Mouse (Mus musculus): ENCODE results near the gene Soat2.
A peak's percentile ranks its signal among the peaks of the same experiment; 100 is the strongest.

Soat2 gene

DNA sequence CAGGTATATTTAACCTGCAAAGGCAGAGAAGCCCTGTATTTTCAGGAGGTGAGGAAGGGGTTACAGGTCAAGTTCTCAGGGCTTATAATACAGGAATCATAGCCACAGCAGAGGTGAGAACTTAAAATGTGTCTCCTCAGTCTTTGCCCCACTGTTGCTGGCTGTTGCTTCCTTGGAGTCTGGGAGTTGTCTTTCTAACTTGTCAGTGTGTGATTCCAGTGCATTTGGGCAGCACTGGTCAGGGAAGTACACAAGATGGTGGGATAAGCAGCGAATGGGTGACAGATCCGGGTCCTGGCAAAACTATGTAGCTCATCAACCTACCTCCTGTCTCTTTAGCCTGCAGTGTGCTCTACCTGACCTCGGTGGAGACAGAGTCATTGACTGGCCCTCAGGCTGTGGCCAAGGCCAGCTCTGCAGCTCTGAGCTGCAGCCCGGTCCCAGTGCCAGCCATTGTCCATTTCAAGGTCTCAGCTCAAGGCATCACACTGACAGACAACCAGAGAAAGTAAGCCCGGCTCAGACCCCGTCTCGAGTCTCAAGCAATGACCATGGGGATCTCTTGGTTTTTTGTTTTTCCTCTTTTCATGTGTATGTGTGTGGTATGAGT, 35.6 kb upstream of the Soat2 start:
- peak in 1 of 2 experiments; percentile 7 for DNase-seq

DNA sequence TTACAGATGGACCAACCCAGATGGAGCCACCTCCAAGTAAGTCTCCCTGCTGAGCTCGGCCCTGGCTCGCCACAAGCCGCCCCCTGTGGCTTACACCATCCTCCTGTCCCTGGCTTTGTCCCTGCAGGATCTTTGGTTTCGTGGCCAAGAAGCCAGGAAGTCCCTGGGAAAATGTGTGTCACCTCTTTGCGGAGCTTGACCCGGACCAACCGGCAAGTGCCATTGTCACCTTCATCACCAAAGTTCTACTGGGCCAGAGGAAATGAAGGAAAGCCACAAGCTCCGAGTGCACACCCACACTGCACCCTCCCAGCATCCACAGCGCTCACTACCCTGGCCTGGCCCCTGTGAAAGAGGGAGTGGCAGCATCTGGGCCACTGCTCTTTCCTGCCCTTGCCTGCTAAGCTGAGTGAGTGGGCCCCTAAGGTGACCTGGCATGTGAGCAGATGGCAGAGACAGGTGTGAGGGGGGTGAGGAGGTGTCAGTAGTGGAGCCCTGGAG, 34.5 kb upstream of the Soat2 start:
- DNase-seq, result peak in 1 of 2 experiments; percentile 38

DNA sequence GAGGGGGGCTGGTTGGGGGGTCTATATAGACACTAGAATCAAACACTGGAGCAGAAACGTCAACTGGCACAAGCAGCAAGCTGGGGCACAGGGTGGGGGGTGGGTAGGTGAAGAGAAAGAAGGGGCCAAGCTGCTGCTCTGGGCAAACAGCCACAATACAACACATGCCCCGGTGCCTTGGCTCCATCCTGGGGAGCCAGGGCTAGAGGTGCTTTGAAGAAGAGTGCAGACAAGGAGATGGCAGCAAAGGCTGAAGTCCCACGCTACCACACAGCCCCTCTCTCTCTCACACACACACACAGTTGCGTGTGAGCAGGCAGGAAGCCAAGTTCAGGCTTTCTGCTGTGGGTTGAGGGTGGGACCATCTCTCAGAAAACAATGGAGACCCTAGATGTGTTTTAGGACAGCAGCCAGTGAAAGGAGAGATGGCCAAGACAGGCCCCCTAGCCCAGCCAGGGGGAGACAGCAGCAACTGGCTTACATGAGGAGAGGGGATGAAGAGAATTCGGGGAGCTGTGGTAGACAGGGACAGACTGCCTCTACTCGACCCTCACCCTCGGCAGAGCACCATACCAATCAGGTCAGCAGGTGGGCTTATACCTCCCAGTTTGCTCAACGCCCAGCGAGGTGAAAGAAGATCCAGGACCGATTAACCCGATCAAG, 33.4 kb upstream of the Soat2 start:
- DNase-seq, result peak in 1 of 2 experiments; percentile 16

DNA sequence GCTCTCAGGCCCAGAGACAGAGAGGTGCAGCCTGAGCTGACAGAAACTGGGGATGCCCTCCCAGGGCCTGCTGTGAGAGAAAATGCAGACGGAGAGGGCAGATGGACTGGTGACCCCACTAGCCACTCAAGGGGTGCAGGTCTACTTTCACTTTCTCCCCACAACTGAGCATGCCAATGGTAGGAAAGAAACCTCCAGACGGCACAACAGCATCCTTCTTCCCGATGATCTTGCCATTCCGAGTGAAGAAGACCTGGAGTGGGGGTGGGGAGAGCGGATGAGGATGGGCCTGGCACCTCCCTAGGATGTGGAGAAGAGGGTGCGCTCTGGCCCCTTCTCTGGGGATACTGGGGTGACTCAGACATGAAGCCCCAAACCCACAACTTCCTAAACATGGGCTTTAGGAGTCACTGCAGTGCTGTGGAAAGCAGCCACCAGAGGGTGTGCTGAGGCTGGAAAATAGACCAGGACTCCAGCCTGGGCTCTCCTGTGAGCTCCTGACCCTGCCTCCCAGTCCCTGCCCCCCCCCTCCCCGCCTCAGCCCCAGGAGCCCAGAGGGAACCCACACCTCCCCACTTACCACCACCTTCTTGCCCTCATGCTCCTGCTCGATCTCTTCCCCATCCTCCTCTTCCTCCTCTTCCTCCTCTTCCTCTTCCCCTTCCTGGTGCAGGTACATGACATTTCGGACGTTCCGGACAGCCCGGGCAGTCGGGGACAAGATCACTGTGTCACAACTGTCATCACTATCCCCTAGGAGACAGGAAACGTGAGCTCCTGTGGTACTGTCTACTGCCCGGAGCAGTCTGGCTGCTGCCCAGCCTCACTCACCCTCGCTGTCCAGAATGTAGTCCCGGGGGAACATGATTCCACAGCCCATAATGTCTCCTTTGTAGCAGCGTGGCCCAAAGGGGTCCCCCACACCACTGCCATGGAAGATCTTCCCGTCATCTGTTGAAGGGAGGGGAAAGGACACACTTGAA, 32.6 kb upstream of the Soat2 start:
- peak in 1 of 2 experiments; percentile 44 for DNase-seq

DNA sequence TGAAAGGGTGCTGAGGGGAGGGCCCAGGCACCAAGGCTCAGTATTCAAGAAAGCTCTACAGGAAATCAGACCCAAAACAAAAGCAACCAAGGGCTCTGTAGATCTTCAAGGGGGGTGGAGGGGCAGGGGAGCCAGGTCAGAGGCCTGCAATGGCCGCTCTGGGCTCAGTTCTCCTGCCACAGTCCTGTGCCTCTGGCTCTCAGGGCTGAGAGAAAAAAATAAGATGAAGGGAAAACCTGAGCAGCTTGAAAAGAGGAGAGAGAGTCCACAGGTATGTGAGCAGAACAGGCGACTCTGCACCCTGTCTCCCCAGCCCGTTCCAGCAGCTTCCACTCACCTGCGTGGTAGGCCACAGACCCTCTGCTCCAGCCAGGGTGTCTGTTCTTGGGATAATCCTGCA, 31.7 kb upstream of the Soat2 start:
- peak in 1 of 2 experiments; percentile 7 for DNase-seq

DNA sequence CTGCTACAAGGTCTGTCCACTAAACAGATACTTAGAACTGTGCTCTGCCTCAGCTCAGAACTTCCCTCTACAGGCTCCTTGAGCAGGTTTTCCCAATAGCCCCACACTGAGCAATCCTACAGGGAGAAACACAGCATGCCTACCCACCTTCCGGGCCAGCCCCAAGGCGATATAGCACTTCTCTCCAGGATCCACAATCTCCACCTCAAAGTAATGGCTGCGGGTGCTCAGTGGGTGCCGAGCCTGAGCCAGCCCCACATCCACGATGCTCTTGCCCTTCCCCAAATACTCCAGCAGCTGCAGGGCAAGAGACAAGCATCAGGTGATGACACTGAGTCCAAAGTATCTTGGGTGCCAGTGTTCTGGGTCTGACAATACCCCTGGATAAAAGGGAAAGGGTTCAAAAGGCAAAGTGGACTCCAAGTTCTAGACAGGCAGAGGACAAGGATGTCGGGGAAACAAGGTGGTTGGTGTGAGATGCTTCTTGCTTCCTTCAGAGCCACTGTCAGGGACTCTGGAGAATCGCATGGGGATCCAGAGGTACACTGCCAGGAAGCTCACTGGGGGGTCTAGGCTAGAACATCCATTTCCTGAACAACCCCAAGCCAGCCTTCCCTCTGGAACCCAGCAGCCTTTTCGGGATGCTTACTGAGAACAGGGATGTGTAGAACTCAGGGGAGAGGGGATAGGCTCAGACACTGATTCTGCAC, 31.1 kb upstream of the Soat2 start:
- peak in 1 of 2 experiments; percentile 49 for DNase-seq

DNA sequence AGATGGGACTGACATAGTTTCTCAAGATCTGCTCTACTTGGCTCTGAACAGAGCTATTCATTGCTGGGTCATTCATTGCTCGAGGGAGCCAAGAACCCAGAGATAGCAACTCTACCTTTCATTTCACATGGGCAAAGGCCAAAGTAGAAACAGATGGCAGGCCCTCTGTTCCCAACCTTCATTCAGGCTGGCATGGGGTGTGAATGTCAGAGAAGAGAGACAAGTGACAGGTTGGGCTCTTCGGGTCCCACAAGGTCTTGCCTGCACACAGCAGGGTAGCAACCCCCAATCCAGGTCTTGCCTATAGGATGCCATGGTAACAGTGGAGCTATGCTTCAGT, 30.5 kb upstream of the Soat2 start:
- peak; percentile 79 to 88 for DNase-seq

DNA sequence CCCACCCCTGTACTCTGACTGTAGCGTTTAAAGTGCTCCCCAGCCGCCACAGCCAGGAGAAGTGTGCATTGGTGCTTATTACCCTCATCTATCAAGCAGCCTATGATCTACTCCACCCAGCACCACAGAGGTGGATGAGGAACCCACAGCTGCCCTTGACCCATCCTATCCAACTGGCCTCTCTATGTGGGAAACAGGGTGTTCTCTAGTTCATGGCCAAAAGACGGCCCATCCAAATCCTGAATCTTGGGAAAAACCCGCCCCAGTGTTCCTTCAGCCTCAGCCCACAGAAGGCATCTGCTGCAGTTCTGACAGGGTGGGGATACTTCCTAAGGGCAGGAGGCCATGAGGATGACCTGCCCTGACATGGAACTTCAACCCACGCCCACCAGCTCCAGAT, 29.8 kb upstream of the Soat2 start:
- no peak for DNase-seq

DNA sequence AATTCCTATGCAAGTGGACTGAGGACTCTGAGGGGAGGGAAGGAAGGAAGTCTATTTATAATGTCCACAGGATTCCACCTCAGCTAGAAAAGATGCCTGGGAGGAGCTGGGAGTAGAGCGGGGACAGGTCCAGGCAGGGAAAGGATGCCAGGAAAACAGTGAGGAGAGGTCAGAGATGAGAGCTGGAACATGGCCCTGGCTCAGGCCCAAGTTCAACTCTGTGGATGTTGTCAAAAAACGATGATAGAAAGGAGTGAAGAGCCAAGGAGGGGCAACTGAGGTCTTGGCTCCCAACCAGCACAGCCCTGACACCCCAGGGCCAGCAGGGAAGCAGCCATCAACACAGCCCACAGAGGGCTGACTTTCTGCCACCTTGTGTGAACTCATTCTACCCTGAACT, 24.0 kb upstream of the Soat2 start:
- DNase-seq, result peak; percentile 67 to 77

DNA sequence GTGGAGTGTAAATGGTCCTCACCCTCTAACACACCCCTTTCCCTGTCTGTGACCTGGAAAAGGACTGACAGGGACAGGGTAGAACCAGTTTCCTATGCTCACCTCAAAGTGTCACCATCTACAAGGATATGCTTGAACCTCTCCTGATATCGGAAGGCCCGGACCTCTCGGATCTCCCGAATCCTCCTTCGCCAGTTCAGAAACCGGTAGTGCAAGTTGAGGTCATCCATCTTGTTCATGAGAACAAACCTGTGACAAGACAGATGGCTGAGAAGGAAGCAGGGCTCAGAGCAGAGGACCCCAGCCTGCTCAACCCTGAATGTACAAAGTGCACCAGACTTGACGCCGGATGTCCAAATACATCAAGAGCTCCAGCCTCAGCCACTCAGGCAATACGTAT, 17.0 kb upstream of the Soat2 start:
- DNase-seq, result no peak

DNA sequence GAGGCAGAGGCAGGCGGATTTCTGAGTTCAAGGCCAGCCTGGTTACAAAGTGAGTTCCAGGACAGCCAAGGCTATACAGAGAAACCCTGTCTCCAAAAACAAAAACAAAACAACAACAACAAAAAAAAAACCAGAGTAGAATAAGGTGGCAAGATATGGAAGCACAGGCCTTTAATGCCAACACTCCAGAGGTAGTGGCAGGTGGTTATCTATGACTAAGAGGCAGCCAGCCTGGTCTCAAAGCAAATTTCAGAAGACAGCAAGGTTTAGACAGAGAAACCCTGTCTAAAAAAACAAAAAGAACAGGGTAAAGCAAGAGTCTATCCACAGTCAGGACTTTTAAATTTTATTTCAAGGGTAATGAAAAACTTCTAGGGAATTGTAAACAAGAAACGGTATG, 15.6 kb upstream of the Soat2 start:
- DNase-seq, result no peak

DNA sequence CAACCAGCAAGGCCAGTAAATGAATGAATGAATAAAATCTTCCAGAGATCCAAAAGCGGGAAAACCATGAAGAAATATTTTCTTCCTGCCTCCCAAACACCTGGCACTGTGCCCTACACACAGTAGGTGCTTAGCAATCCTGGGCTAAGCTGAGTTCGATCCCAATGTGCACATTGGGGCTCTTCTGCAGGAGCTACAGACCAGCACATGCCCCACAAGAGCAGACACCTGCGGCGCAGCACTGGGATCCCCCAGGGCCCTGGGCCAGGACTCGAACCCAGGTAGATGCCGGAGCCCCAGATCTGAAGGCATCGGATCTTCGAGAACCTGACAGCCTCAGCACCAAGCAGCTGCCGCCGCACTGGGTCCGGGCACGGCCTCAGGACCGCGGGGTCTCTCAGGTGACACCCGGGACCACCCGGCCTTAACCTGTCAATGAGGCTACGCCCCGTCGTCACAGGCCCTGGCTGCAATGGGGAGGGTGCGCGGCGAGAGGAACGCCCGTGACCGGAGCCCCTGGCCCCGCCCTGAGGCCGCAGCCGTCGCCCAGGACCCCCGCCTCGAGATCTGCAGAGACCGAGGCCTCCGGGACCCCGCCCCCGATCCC, 14.7 kb upstream of the Soat2 start:
- DNase-seq, result no peak

DNA sequence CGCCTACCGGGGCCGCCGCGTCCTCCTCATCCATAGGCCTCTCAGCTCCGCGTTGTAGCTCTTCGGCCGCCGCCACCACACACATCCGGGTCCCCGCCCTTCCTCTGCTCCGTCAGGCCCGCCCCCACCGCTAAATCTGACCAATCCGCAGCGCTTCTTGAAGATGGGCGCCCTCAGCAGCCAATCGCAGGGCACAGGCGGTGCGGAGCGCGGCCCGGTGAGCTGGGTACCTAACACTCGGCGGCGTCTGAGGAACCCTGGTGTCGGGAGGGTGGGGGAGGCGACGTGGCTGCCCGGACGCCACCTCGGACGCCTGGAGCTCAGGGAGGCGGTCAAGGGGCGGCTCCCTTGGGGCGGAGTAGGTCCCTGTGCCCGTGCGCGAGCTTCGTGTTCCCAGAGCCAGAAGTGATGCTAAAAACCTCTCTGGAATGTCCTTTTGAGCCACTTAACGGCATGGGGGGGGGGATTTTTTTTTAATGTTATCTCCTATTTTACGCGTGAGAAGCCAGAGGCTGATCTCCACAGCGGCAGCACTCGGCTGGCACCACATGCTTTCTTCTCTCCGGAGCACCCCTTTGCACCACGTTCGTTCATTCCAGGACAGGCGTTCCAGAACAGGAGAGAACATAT, 14.1 kb upstream of the Soat2 start, which contains the start of gene Spryd3:
TSS of gene Spryd3 (minus strand) at position 106 of the 630 bp plus-strand sequence.
- DNase-seq, result peak; percentile 98 to 99

DNA sequence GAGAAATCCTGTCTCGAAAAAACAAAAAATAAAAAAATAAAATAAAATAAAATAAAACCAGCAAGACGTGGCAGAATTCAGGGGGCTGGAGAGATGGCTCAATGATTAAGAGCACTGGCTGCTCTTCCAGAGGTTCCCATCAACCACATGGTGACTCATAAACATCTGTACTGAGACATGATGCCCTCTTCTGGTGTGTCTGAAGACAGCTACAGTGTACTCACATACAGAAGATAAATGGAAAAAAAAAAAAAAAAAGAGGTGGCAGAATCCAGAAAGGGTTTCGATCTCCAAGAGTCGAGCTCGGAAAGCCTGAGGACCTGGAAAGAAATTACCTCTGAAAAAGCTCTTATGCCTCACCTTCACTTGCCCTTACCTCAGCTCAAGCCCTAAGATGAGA, 9.2 kb upstream of the Soat2 start:
- DNase-seq, result no peak

DNA sequence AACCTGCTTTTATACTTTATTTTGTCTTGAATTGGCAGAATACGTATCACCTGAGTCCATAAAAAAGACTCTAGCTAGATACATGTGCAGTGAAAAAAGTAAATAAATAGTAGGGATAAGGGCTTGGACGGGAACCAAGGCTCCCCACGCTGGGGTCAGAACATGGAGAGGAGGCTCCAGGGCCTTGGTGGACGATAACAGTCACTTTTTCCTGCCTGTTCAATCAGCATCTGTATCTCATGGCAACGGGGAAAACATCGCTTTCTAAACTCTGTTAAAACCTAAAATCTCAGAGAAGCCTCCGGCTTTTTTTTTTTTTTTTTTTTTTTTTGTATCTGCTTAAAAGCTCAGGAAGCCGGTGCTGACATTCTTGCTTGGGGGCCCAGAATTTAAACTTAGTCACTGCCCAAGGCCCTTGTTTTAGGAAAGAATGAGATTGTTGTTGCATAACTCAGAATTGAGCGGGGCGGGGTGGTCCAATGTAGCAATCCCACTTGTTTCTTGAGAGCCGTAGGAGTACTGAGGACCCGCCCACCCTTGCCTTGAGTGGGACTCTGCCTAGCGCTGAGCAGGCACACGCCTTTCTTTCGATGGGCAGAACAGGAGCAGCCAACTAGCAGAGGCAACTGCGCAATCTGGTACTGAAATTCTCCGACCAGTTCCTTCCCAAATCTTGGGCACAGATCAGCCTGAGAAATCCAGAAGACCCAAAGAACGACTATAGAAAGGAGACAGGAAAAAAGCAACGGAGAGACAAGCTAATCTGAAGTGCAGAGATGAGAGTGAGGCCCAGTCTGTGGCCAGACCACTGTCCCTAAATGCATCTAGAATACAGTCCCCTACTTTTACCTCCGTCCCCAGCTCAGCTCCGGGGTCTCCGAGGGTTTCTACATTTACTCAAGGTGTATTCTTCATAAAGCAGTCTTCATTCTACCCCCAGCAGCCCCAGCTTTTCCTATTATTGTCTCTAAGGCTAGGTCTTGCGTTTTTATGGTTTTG, 7.1 kb upstream of the Soat2 start:
- no peak for DNase-seq

DNA sequence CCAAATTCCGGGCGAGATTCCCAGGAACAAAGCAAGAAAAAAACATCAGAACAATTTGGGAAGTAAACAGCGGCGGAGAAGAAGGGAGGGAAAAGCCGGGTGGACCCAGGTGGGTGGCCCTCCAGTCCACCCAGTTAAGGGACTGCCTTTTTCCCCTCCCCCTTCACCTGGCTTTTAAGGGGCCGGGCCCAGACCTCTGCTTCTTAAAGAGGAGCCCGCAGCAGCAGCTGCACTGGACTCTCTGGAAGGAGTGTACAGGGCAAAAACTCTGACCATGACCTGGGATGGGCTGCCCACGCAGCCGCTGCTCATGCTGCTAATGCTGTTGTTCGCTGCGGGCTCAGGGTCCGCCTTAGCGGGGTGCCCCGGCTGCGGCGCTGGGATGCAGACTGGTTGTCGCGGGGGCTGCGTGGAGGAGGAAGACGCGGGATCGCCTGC, 6.0 kb upstream of the Soat2 start, which contains the start of gene Igfbp6:
TSS of gene Igfbp6 (plus strand) at position 89 of the 438 bp plus-strand sequence.
- DNase-seq, result no peak

DNA sequence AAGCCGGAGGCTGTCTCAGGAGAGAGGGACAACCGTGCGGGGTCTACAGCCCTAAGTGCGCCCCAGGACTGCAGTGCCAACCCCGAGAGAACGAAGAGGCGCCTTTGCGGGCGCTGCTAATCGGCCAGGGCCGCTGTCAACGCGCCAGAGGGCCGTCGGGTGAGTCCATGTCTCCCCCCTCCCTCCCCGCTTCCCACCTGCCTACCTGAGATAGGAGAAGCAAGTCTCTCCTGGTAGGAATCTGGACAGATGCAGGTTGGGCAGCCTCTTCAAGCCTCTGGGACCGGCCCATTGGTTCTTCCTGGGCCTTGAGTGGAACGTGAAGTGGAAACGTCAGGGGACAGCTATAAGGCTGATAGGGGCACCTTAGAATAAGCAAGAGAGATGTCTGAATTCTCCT, 5.6 kb upstream of the Soat2 start:
- DNase-seq, result no peak

DNA sequence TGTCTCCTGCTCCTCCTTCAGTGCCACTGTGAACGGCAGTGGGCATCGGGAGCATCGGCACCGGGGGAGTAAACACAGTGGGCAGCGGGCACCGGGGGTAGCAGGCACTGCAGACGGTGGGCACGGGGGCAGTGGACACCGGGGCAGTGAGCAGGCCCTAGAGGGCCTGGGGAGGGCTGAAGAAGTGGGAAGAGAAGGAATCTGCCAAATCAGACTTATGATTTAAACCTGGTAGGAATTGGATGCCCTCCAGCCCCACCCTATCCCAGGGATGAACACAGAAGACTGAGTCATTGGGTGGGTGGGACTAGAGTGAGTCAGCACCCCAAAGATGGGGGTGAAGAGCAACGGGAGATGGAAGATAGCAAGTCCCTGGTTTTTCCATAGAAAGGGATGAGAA, 5.0 kb upstream of the Soat2 start:
- DNase-seq, result no peak

DNA sequence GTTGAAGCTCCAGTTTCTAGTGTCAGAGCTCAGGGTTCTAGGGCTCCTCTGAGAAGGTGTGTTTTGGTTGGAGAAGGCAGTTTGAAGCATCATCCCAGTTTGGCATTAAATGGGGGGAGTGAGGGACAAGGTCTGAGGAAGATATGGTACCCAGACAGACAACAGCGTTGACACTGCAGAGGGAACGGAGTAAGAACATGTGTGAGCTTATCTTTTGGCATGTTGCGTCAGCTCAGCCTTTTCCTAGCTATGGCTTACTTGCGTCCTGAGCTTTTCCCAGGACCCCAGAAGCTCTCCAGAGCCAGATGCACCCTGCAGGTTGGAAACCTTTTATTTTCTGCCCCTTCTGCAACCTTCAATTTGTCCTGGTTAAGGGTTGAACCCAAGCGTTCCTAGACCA, 4.2 kb upstream of the Soat2 start:
- DNase-seq, result no peak

DNA sequence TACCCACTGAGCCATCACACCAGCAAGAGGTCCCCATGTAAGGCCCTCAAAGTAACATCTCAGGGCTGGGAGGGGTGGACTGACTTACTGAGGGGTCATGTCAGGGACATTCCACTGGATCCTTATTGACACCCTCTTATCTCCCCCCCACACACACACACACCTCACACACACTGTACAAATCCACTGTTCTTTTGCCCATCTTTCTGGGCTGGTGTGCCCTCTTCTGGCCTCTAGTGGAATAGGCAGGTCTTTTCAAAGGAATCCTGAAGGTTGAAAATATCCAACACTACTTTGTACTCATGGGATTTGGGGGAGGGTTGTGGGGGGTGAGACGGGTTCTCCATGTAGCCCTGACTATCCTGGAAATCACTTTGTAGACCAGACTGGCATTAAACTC, 3.4 kb upstream of the Soat2 start:
- DNase-seq, result peak; percentile 67 to 75
